Mouse (Mus musculus) MEL (cell line): Measurements from ENCODE around the gene Aff1.

ENCODE experiments used
- CTCF ChIP-seq, 3 experiments: IDR thresholded peaks in 2 of 3; conservative IDR thresholded peaks in 1 of 3; 2 replicates each; pipeline ENCODE4 v1.5.1; 2011 to 2012; ENCODE audit warnings: low read length in 3 of 3, low read depth in 2 of 3, mild to moderate bottlenecking in 2 of 3, improper control_type of control experiment in 1 of 3, inconsistent platforms in 1 of 3, mixed read lengths in 1 of 3, moderate library complexity in 1 of 3; ENCODE audit not compliant: control insufficient read depth in 1 of 3, insufficient read depth in 1 of 3, poor library complexity in 1 of 3, severe bottlenecking in 1 of 3
- ETS1 ChIP-seq: IDR thresholded peaks from 2 replicates; pipeline ENCODE4 v1.6.1; 2012; ENCODE audit warnings: low read depth, mild to moderate bottlenecking, inconsistent platforms, low read length, improper control_type of control experiment, moderate library complexity
- NELFE ChIP-seq: IDR thresholded peaks from 2 replicates; pipeline ENCODE4 v1.6.1; 2011; ENCODE audit warnings: low read depth, low read length, improper control_type of control experiment
- POLR2A ChIP-seq, 2 experiments: IDR thresholded peaks; 2 replicates each; pipeline ENCODE4 v1.6.1; 2011 to 2012; ENCODE audit warnings: low read length in 2 of 2, mild to moderate bottlenecking in 2 of 2, control low read depth in 1 of 2, improper control_type of control experiment in 1 of 2, low read depth in 1 of 2, moderate library complexity in 1 of 2; ENCODE audit not compliant: control insufficient read depth in 1 of 2, insufficient read depth in 1 of 2, poor library complexity in 1 of 2
- POLR2AphosphoS2 ChIP-seq: IDR thresholded peaks from 2 replicates; pipeline ENCODE4 v1.6.1; 2011; ENCODE audit warnings: low read length, improper control_type of control experiment
- POLR2AphosphoS5 ChIP-seq: IDR thresholded peaks from 2 replicates; pipeline ENCODE4 v1.6.1; 2012; ENCODE audit warnings: low read depth, borderline replicate concordance, mild to moderate bottlenecking, inconsistent platforms, low read length, moderate library complexity, mixed read lengths
- UBTF ChIP-seq: IDR thresholded peaks from 2 replicates; pipeline ENCODE4 v1.6.1; 2012; ENCODE audit warnings: low read depth, mild to moderate bottlenecking, inconsistent platforms, low read length, improper control_type of control experiment, moderate library complexity, borderline replicate concordance; ENCODE audit not compliant: insufficient read depth
- USF1 ChIP-seq: IDR thresholded peaks from 2 replicates; pipeline ENCODE4 v1.6.1; 2014; ENCODE audit warnings: low read depth, mild to moderate bottlenecking, inconsistent platforms, low read length, improper control_type of control experiment, moderate library complexity
- ZMIZ1 ChIP-seq: IDR thresholded peaks from 2 replicates; pipeline ENCODE4 v1.6.1; 2012; ENCODE audit warnings: low read depth, mild to moderate bottlenecking, inconsistent platforms, low read length, improper control_type of control experiment, moderate library complexity

GRCm38 (mm10) chr5:103857151-103857550 lies 165.0 kb downstream of the Aff1 start:
- TF ChIP-seq ZMIZ1 (no peak), CTCF (IDR thresholded peaks at IDR 0.05 in 2 of 3, conservative IDR thresholded peaks at IDR 0.05 in 1 of 3; ENCODE audit: control insufficient read depth in 1 of 3, insufficient read depth in 1 of 3, low read depth in 2 of 3, low read length in 3 of 3, poor library complexity in 1 of 3, severe bottlenecking in 1 of 3) (no peak), USF1 (no peak), POLR2AphosphoS5 (no peak), NELFE (no peak), UBTF (no peak), ETS1 (no peak), POLR2A (IDR thresholded peaks at IDR 0.05; ENCODE audit: control insufficient read depth in 1 of 2, insufficient read depth in 1 of 2, low read depth in 1 of 2, low read length in 2 of 2, poor library complexity in 1 of 2) (no peak), POLR2AphosphoS2 (no peak)
